Comparison of ENCODE assay signal across 7 mouse cellular contexts in genomic region chr16:17201977-17202376, GRCm38 (mm10). TPM values are rescaled to one million over a fixed set of nuclear protein-coding genes. Genes with fewer than 3 reads are reported as not detected.
DNase-seq lines count a peak whose midpoint lies in the region; ATAC-seq lines count a peak whose summit lies in the region.

No protein-coding gene starts in this region.

- no peaks in the 10 kb centered on the region for H3K9me3 ChIP-seq in hindbrain, embryonic 16.5 days (ENCODE audit: control insufficient read depth, low read length)
- no peaks in the 10 kb centered on the region for H3K9me3 ChIP-seq in neural tube, embryonic 15.5 days (replicated peaks)

- WGBS in hindbrain, embryonic 16.5 days: 54% methylated on average over 2 of the region's 2 CpGs
- 56% methylated on average over 2 of the region's 2 CpGs for WGBS in neural tube, embryonic 15.5 days

- H3K4me2 ChIP-seq in hindbrain, embryonic 16.5 days (ENCODE audit: low read length): no peak overlapping the region
- no peak overlapping the region for H3K4me2 ChIP-seq in neural tube, embryonic 15.5 days

- no peak overlapping the region for H3K9ac ChIP-seq in hindbrain, embryonic 16.5 days (ENCODE audit: low read depth, low read length)
- no peak overlapping the region for H3K9ac ChIP-seq in neural tube, embryonic 15.5 days (replicated peaks)

- intact Hi-C loops in left cerebral cortex, postnatal 25 days (cut with DNase I): no loop called here

- peak; percentile 59 for ATAC-seq in hindbrain, embryonic 16.5 days
- peak; percentile 35 for ATAC-seq in neural tube, embryonic 15.5 days (ENCODE audit: low FRiP score)

- 0 out of 2 replicates have a peak, but pooled peaks cover 2% of the 10 kb centered on the region for H3K27me3 ChIP-seq in hindbrain, embryonic 16.5 days (replicated peaks; ENCODE audit: control insufficient read depth, insufficient read depth, low read length)
- H3K27me3 ChIP-seq in neural tube, embryonic 15.5 days (replicated peaks): no peaks in the 10 kb centered on the region

- DNase-seq in left cerebral cortex, postnatal 25 days (ENCODE audit: low spot score in 2 of 2): peak; percentile 15 to 56
- no peak for DNase-seq in left cerebral cortex, adult 11 months (ENCODE audit: low spot score)
- peak; percentile 42 for DNase-seq in c-Kit-positive CD71-positive TER-119-negative erythroid progenitor cells, embryonic 14.5 days (ENCODE audit: low read depth)
- DNase-seq in thymus, postnatal 14 days: no peak
- DNase-seq in frontal cortex, postnatal 25 days (ENCODE audit: low spot score in 2 of 2): no peak

- no peak overlapping the region for H3K27ac ChIP-seq in hindbrain, embryonic 16.5 days (ENCODE audit: low read depth, low read length)
- H3K27ac ChIP-seq in neural tube, embryonic 15.5 days (replicated peaks): no peak overlapping the region

- peaks cover 15% of the 10 kb centered on the region for H3K4me1 ChIP-seq in hindbrain, embryonic 16.5 days (ENCODE audit: control insufficient read depth, insufficient read depth, low read depth, low read length)
- peaks cover 24% of the 10 kb centered on the region for H3K4me1 ChIP-seq in neural tube, embryonic 15.5 days

- H3K36me3 ChIP-seq in hindbrain, embryonic 16.5 days (ENCODE audit: control insufficient read depth, insufficient read depth, low read length): no peaks in the 10 kb centered on the region
- H3K36me3 ChIP-seq in neural tube, embryonic 15.5 days: no peaks in the 10 kb centered on the region

- no peak overlapping the region for H3K4me3 ChIP-seq in hindbrain, embryonic 16.5 days (ENCODE audit: low read length)
- peak overlapping the region; percentile 83; the same call in 1 of the 2 replicates for H3K4me3 ChIP-seq in neural tube, embryonic 15.5 days (replicated peaks)

RNA-seq across cellular contexts. Expression of gene Ube2l3, which starts 0.5 kb away (rescaled TPM):
- total RNA-seq in left cerebral cortex, postnatal 25 days (2021): 100 to 1,000 TPM; 138 to 158 TPM
- polyA plus RNA-seq in hindbrain, embryonic 16.5 days (2015; fragmentation: Nextera tagmentation; extraction: Ambion mirVana): 294 and 296 TPM in 2 replicates
- 288 and 306 TPM in 2 replicates for polyA plus RNA-seq in neural tube, embryonic 15.5 days (2015; fragmentation: Nextera tagmentation; extraction: Ambion mirVana)

RNA-seq across cellular contexts. Expression of gene Rimbp3, which starts 6.4 kb away (rescaled TPM):
- total RNA-seq in left cerebral cortex, postnatal 25 days (2021): 1 to 10 TPM; 1.1 to 2.3 TPM
- polyA plus RNA-seq in hindbrain, embryonic 16.5 days (2015; fragmentation: Nextera tagmentation; extraction: Ambion mirVana): 1.7 and 1.9 TPM in 2 replicates
- 1.9 and 2.1 TPM in 2 replicates for polyA plus RNA-seq in neural tube, embryonic 15.5 days (2015; fragmentation: Nextera tagmentation; extraction: Ambion mirVana)

RNA-seq across cellular contexts. Expression of gene Hic2, which starts 31.4 kb away (rescaled TPM):
- total RNA-seq in left cerebral cortex, postnatal 25 days (2021): 1 to 10 TPM; 4.2 to 4.4 TPM
- 6.1 and 7.1 TPM in 2 replicates for polyA plus RNA-seq in hindbrain, embryonic 16.5 days (2015; fragmentation: Nextera tagmentation; extraction: Ambion mirVana)
- polyA plus RNA-seq in neural tube, embryonic 15.5 days (2015; fragmentation: Nextera tagmentation; extraction: Ambion mirVana): 6.7 and 7.4 TPM in 2 replicates

RNA-seq across cellular contexts. Expression of gene Ccdc116, which starts 54.9 kb away (rescaled TPM):
- total RNA-seq in left cerebral cortex, postnatal 25 days (2021): 1 to 10 TPM; 1.9 to 2.3 TPM
- 3.7 and 3.9 TPM in 2 replicates for polyA plus RNA-seq in hindbrain, embryonic 16.5 days (2015; fragmentation: Nextera tagmentation; extraction: Ambion mirVana)
- polyA plus RNA-seq in neural tube, embryonic 15.5 days (2015; fragmentation: Nextera tagmentation; extraction: Ambion mirVana): 2.7 and 3.5 TPM in 2 replicates

RNA-seq across cellular contexts. Expression of gene Ydjc, which starts 57.6 kb away (rescaled TPM):
- total RNA-seq in left cerebral cortex, postnatal 25 days (2021): 10 to 100 TPM; 30.6 to 31.5 TPM
- 52.1 and 56.7 TPM in 2 replicates for polyA plus RNA-seq in hindbrain, embryonic 16.5 days (2015; fragmentation: Nextera tagmentation; extraction: Ambion mirVana)
- polyA plus RNA-seq in neural tube, embryonic 15.5 days (2015; fragmentation: Nextera tagmentation; extraction: Ambion mirVana): 45.6 and 52.3 TPM in 2 replicates

Comparison
In these comparisons a context has a peak if more than half of its experiments do, and no peak if none do; other contexts are left out.
1. DNase-seq: peak in left cerebral cortex, postnatal 25 days (2 of 2) and c-Kit-positive CD71-positive TER-119-negative erythroid progenitor cells, embryonic 14.5 days (single experiment); none in left cerebral cortex, adult 11 months (single experiment), thymus, postnatal 14 days (single experiment) and frontal cortex, postnatal 25 days (0 of 2).